Mouse (Mus musculus) telencephalon, adult 2 months (tissue): ENCODE measurements at regions not wholly inside any gene's neighbourhood (a gene's known extent, or its start where the extent isn't known, plus 50 kb on each side); places are given as distances from the start of the nearest gene placed in this dataset.

Experiments
- DNase-seq: peaks from one replicate; pipeline ENCODE4 v3.0.0-alpha.2; 2011; ENCODE audit warnings: low read depth, low spot score

DNA sequence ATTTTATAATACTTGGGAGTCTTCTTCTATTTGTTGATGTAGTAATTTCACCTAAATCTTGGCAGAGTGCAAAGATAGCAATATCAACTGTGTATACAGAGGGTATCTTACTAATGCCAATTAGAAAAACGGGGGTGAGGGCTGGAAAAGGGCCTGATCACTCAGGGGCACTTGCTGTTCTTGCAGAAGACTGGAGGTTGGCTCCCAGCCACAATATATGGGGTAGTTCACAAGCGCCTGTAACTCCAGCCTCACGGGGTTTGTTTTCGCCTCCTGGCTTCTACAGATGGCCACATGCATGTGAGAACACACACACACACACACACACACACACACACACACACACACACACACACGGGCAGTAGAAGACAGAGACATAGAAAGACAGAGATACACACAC is 185.7 kb downstream of the Plk2 start:
- no peak for DNase-seq

- no peak for DNase-seq
Measured at GRCm38 (mm10) chr13:110584765-110585164, 189.9 kb downstream of the Plk2 start.

DNA sequence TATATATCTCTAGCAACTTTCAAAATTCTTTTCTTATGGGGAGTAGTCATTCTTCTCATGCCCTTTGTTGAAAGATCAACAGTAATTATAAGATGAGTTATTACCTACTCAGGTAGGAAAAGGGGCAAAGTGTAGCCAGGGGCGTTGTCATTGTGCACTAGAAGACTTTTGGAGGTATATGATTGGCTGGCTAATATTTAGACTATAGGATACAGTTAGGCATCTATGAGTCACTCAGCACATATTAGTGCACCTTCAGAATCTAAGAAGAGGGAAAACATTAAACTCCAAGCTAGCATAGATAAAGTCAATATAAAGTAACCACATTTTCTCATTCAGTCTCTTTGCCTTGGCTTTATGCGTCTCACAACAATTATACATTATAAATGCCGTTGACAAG is 199.8 kb downstream of the Plk2 start:
- DNase-seq, result no peak

DNA sequence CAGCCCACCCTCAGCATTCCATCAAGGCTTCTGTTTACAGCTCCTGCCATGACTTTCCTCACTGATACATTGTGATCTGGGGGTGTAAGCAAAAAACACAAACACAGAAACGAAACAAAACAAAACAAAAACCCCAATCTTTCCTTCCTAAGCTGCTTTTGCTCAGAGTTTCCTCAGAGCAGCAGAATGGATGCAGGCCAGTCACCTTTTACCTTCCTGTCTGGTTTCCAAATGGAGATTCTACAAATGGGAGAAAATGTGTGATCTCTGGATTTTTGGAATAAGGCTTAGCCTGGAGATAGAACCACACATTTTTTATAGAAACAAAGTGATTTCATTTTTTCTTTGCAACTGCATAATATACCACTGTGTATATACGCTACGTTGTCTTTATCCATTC is 204.8 kb downstream of the Plk2 start:
- no peak for DNase-seq

DNA sequence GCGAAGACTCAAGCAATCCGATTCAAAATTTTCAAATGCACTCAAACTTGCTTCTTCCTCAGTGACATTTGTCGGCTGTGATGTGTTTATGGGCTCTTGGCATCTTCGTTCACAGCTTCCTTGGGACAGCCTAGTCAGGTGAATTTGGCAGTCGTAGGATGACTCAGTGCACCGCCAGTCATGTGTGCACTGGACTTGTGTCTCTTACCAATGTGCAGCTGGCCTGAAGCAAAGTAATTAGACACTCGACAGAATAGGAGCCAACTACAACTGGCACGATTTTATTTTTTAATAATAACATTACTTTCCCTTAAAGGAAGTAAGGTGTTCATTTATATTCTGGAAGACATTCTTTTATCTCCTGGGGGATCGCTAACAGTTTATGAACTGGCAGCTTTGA is 205.5 kb downstream of the Plk2 start:
- DNase-seq, result no peak

DNA sequence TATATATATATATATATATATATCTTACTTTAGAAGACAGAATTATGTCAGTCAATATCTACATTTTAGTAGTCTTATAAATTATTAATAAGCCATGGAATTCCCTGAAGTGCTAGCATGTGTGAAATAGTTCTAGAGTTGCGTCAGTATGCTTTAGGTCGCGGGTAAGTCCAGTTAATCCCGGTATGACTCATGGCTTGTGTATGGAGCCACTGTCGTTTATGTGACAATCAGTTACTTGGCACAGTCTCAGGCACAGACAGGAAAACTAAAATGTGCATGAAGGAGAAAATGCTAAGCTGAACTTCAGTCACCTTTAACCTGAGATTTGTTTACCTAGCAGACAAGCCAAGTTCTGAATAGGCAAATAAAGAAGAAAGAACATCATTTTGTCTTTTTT is 206.5 kb downstream of the Plk2 start:
- DNase-seq, result no peak

- no peak for DNase-seq
Measured at GRCm38 (mm10) chr13:110601840-110602239, 207.0 kb downstream of the Plk2 start.

- DNase-seq, result no peak
Measured at GRCm38 (mm10) chr13:110602894-110603293, 208.0 kb downstream of the Plk2 start.

GRCm38 (mm10) chr13:110619010-110619409 is 224.2 kb downstream of the Plk2 start:
- DNase-seq, result peak; percentile 85

- no peak for DNase-seq
Measured at GRCm38 (mm10) chr13:110627136-110627535, 232.3 kb downstream of the Plk2 start.

DNA sequence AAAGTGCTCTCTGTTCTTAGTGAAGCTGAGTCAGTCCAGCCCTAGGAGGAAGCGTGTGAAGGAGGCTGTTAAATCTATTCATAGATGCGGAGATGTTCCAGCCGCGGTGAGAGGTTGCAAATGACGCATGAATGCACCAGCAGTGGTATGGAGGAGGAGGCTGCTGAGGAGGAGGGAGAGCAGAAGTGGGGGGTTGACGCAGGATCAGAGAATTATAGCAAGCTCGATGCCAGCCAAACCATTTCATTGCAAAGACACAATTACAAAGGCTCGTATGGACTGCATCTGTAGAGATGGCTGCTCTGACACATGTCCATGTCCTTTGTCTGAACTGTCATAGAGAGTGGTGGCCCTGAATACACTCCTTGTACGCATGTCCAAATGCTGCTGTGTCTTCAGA is 232.9 kb downstream of the Plk2 start:
- peak; percentile 98 for DNase-seq

- DNase-seq, result peak; percentile 72
Measured at GRCm38 (mm10) chr13:110628201-110628600, 233.4 kb downstream of the Plk2 start.

GRCm38 (mm10) chr13:110633261-110633781 is 238.5 kb downstream of the Plk2 start:
- DNase-seq, result no peak

DNA sequence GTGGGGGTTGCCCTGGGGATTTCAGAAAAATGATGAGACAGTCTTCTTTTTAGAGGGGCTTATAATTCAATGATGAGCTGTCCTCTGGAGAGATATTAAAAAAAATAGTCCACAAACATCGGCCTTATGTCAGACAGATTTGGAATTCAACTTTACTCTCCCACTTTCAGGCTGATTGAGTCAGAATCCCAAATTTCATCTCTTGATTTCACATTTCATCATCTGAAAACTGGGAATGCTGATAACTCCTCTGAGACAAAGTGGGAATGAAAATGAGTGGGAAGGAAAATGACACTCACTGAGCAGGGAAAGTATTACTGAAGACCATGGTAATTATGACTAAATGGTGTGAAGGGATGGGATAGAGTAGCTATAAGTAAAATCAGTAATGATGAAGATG is 239.1 kb downstream of the Plk2 start:
- no peak for DNase-seq

GRCm38 (mm10) chr13:110642792-110643191 is 247.9 kb downstream of the Plk2 start:
- DNase-seq, result no peak

DNA sequence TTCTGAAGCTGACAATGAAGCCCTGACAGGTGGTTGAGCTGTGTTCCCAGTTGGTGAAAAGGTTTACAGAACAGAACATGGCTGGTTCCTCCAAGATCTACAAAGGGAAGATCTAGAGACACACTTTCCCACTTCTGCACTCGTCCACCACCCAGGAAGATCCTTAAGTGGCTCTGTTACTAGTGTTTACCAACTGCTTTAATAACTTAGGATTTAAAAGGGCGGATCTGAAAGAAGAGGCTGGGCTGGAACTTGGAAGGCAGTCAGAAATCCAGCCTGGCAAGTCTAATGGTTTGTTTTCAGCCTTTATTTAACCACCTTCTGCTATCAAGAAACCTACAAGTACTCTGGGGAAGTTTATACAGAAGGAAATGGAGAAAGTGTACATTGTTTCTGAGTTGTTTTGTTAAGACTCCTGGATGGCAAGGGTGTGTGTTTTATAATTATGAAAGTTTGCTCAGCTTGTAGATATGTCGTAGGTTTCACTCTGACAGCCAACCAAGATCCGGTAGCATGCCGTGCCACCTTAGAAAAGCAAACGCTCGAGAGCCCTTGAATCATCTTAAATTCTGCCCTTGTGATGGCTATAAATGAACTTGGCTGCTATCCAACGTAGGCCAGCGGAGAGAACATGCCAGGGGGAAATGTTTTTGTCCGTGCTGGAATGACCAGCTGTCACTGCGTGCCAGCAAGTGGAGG is 248.5 kb downstream of the Plk2 start:
- DNase-seq, result no peak

DNA sequence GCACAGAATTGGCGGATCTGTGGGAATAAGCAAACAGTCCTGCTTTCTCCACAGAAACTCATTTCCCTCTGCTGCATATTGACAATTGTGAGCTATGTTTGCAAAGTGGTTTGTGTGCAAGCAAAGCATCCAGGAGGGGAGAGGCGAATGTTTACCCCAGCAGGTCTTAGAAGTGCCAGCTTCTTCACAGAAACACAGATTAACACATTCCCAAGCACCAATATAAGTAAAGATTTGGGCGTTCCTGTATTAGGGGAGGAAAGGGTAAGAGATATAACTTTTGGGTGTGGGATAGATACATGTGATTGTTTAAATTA is 249.0 kb downstream of the Plk2 start:
- DNase-seq, result no peak

DNA sequence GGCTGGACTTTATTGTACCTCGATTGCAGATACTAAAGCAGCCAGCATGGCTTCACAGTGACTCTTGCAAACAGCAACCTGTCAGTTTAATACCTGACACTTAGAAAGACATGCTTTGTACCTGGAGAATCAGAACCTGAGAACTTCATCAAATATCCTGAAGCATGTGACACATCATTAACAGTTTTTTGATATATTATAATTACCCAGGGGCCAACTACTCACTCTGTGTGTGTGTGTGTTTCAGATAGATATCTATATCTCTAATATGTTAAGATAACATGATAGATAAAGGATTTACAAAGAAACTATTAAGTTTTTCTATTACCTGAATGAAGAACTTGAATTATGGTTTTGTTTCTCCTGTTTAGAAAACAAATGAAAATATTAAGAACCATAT is 254.5 kb downstream of the Plk2 start:
- no peak for DNase-seq

DNA sequence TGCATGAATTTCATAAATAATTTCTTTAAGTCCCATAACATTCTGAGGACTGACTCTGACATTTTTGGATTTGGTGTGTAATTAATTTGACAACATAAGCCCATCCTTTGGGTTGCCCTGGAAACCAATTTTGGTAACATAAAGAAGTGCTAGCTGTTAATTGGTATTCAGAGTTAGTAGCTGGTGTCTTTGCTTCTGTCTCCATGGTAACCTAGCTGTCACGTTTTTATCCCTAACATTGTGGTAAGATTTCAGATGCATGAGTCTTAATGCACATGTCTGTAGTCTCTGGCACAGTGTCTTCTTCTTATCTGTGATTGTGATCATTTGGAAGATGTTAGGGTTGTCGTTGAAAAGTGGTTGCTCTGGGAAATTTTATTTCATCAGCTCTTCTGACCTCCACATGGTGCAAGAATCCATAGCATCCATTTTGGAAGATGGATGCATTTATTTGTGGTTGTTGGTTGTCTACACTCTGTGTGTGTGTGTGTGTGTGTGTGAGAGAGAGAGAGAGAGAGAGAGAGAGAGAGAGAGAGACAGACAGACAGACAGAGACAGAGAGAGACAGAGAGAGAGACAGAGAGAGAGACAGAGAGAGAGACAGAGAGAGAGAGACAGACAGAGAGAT is 255.1 kb downstream of the Plk2 start:
- DNase-seq, result peak; percentile 89

GRCm38 (mm10) chr13:110652201-110652600 is 257.4 kb downstream of the Plk2 start:
- no peak for DNase-seq

DNA sequence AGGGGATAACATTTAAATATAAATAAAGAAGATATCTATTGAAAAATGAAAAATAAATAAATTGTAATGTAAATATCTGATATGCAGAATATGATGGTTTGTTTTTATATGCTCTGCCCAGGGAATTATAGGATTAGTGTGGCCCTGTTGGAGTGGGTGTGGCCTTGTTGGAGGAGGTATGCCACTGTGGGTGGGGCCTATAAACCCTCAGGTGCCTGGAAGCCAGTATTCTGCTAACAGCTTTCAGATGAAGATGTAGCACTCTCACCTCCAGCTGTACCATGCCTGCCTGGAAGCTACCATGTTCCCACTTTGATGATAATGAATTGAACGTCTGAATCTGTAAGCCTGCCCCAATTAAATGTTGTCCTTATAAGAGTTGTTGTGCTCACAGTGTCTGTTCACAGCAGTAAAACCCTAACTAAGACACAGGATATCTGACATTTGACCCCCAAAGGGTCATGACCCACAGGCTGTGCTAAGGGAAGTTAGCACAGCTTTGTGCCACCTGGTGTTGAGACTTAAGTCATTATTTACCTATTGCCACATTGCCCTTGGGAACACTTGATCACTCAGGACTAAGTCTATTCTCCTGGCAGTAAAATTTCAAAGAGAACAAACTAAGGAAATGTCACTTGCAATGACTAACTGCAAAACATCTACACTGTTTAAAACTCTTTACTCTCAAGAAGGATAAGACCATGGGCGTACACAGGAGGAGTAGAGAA is 270.4 kb downstream of the Plk2 start:
- DNase-seq, result no peak

DNA sequence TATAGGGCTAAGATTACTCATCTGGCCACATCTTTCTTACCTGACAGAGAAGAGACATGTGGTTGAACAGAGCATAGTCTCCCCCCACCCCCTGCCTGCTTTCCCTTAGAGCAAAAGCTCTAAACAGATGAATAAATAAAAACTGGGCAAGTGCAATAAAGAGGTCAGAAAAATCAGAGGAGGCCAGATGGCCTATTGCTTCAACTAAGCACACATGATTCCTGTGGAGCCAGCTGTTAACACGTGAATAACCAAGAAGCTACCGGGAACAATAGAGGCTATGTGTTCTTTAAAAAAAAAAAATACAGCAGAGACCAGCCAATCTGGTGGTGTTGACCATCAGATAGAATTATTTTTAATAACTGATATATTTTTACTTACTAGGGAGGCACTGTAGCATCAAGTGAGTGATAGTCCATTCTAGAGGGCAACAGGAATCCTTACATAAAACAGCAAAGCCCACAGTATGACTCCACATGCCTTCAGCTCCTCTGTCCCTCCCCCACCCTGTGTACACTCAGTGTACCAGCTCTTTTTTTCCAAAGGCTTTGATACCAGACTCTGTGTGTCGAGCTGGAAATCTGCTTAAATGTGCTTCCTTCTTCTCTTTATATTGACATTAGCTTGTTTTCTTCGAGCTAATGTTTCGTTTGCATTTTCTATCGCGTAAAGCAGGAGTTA is 272.6 kb downstream of the Plk2 start:
- DNase-seq, result no peak
